Comparison of ENCODE assay signal across 27 mouse cellular contexts in the genomic region with DNA sequence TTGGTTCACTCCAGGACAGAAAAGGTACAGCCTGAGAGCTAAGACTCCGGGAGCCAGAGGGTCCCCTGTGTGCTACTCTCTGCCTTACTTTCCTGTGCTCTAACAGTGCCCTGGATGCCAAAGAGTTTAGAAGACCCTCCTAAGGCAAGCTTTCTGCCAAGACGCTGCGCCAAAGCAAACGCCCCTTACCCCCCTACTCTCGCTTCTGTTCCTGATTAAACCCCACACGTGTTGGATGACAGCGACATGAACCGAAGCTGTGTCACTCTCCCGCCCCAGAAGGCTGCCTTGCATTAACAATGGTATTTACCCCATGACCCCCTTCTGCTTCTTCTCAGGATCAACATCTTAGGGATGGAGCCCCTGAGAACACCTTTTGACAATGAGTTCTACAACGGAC. TPM values are rescaled to one million over a fixed set of nuclear protein-coding genes. Genes with fewer than 3 reads are reported as not detected.
DNase-seq lines count a peak whose midpoint lies in the region; ATAC-seq and TF ChIP-seq lines count a peak whose summit lies in the region.
"Had no signal": no experiment of that assay in that cellular context is flagged by ENCODE, and none has a peak within 500 bp of the region (broad histone marks: within the 10 kb centered on the region; RNA-seq: fewer than 3 reads in every experiment).

No protein-coding gene starts in this region.

- ATAC-seq in forebrain, postnatal 0 days = no peak
- ATAC-seq in embryonic facial prominence, embryonic 11.5 days (replicated peaks; ENCODE audit: insufficient number of reproducible peaks, low FRiP score, low TSS enrichment, low read depth) = no peak
- ATAC-seq in embryonic facial prominence, embryonic 14.5 days (ENCODE audit: low read depth) = no peak
- ATAC-seq in limb, embryonic 13.5 days (ENCODE audit: low FRiP score, low read depth) = no peak; the same call in 1 of the 2 replicates
- no peak for ATAC-seq in intestine, embryonic 16.5 days
- ATAC-seq: activated CD4-positive, CD25-positive, alpha-beta regulatory T cell, adult 4 months; forebrain, embryonic 13.5 days; intestine, postnatal 0 days; Patski had no signal

- H3K4me1 ChIP-seq in forebrain, embryonic 10.5 days = 0 out of 2 replicates have a peak, but pooled peaks cover 2% of the 10 kb centered on the region
- H3K4me1 ChIP-seq in forebrain, postnatal 0 days (ENCODE audit: insufficient read depth) = no peaks in the 10 kb centered on the region
- no peaks in the 10 kb centered on the region for H3K4me1 ChIP-seq in embryonic facial prominence, embryonic 11.5 days (ENCODE audit: control insufficient read depth, insufficient read depth, low read length)
- peaks cover 7% of the 10 kb centered on the region; the same call in 1 of the 2 replicates for H3K4me1 ChIP-seq in embryonic facial prominence, embryonic 14.5 days (ENCODE audit: control insufficient read depth, insufficient read depth, low read length)
- H3K4me1 ChIP-seq in limb, embryonic 13.5 days = peaks cover 11% of the 10 kb centered on the region
- H3K4me1 ChIP-seq in intestine, embryonic 16.5 days (ENCODE audit: control insufficient read depth, insufficient read depth, low read length) = no peaks in the 10 kb centered on the region
- H3K4me1 ChIP-seq: forebrain, embryonic 13.5 days; heart, embryonic 10.5 days; hindbrain, embryonic 15.5 days had no signal

- no peaks in the 10 kb centered on the region for H3K36me3 ChIP-seq in forebrain, embryonic 10.5 days (replicated peaks)
- H3K36me3 ChIP-seq in forebrain, postnatal 0 days (ENCODE audit: insufficient read depth) = no peaks in the 10 kb centered on the region
- no peaks in the 10 kb centered on the region for H3K36me3 ChIP-seq in embryonic facial prominence, embryonic 11.5 days (replicated peaks; ENCODE audit: control insufficient read depth, insufficient read depth, low read depth, low read length)
- H3K36me3 ChIP-seq in embryonic facial prominence, embryonic 14.5 days (ENCODE audit: control insufficient read depth, insufficient read depth, low read length) = no peaks in the 10 kb centered on the region
- no peaks in the 10 kb centered on the region for H3K36me3 ChIP-seq in limb, embryonic 13.5 days
- H3K36me3 ChIP-seq in intestine, embryonic 16.5 days (ENCODE audit: control insufficient read depth, insufficient read depth, low read length) = no peaks in the 10 kb centered on the region
- H3K36me3 ChIP-seq: heart, embryonic 10.5 days; hindbrain, embryonic 15.5 days had no signal

- intact Hi-C loops in left cerebral cortex, postnatal 36 days (cut with DNase I) = no loop called here

- no peak overlapping the region for H3K4me2 ChIP-seq in forebrain, postnatal 0 days (ENCODE audit: low read depth)
- no peak overlapping the region for H3K4me2 ChIP-seq in embryonic facial prominence, embryonic 11.5 days (ENCODE audit: low read depth, low read length)
- peak overlapping the region; percentile 42 for H3K4me2 ChIP-seq in embryonic facial prominence, embryonic 14.5 days (ENCODE audit: low read depth, low read length)
- H3K4me2 ChIP-seq in limb, embryonic 13.5 days (replicated peaks) = peak overlapping the region; percentile 28; the same call in 1 of the 2 replicates
- no peak overlapping the region for H3K4me2 ChIP-seq in intestine, embryonic 16.5 days (ENCODE audit: low read depth, low read length)
- H3K4me2 ChIP-seq: forebrain, embryonic 13.5 days; hindbrain, embryonic 15.5 days had no signal

- no peak for TF ChIP-seq CTCF in forebrain, postnatal 0 days (IDR thresholded peaks at IDR 0.05; ENCODE audit: low read depth)

- H3K4me3 ChIP-seq in forebrain, embryonic 10.5 days = no peak overlapping the region
- no peak overlapping the region for H3K4me3 ChIP-seq in forebrain, postnatal 0 days (ENCODE audit: low read depth, low read length)
- no peak overlapping the region for H3K4me3 ChIP-seq in embryonic facial prominence, embryonic 11.5 days (ENCODE audit: low read depth, low read length)
- no peak overlapping the region for H3K4me3 ChIP-seq in embryonic facial prominence, embryonic 14.5 days (ENCODE audit: low read depth, low read length)
- no peak overlapping the region for H3K4me3 ChIP-seq in limb, embryonic 13.5 days
- H3K4me3 ChIP-seq in intestine, embryonic 16.5 days (ENCODE audit: low read length) = no peak overlapping the region
- H3K4me3 ChIP-seq: forebrain, embryonic 13.5 days; heart, embryonic 10.5 days; hindbrain, embryonic 15.5 days had no signal

- 69% methylated on average over 10 of the region's 10 CpGs for WGBS in forebrain, embryonic 10.5 days
- WGBS in forebrain, postnatal 0 days = 81% methylated on average over 10 of the region's 10 CpGs
- WGBS in embryonic facial prominence, embryonic 11.5 days = 39% methylated on average over 10 of the region's 10 CpGs
- WGBS in embryonic facial prominence, embryonic 14.5 days = 37% methylated on average over 10 of the region's 10 CpGs
- 44% methylated on average over 10 of the region's 10 CpGs for whole genome bisulfite sequencing in limb, embryonic 13.5 days
- WGBS in intestine, embryonic 16.5 days = 80% methylated on average over 10 of the region's 10 CpGs

- H3K9ac ChIP-seq in forebrain, postnatal 0 days = no peak overlapping the region
- no peak overlapping the region for H3K9ac ChIP-seq in embryonic facial prominence, embryonic 11.5 days (replicated peaks; ENCODE audit: low read length)
- H3K9ac ChIP-seq in embryonic facial prominence, embryonic 14.5 days (ENCODE audit: low read depth, low read length) = no peak overlapping the region
- H3K9ac ChIP-seq in limb, embryonic 13.5 days = no peak overlapping the region
- no peak overlapping the region for H3K9ac ChIP-seq in intestine, embryonic 16.5 days (ENCODE audit: low read depth, low read length)
- H3K9ac ChIP-seq: forebrain, embryonic 13.5 days; hindbrain, embryonic 15.5 days had no signal

- H3K27me3 ChIP-seq in forebrain, embryonic 10.5 days (ENCODE audit: poor library complexity, severe bottlenecking) = no peaks in the 10 kb centered on the region
- H3K27me3 ChIP-seq in forebrain, postnatal 0 days (ENCODE audit: insufficient read depth, low read length) = no peaks in the 10 kb centered on the region
- no peaks in the 10 kb centered on the region for H3K27me3 ChIP-seq in embryonic facial prominence, embryonic 11.5 days (ENCODE audit: control insufficient read depth, insufficient read depth, low read length)
- H3K27me3 ChIP-seq in embryonic facial prominence, embryonic 14.5 days (replicated peaks; ENCODE audit: control insufficient read depth, insufficient read depth, low read length) = no peaks in the 10 kb centered on the region
- H3K27me3 ChIP-seq in limb, embryonic 13.5 days = no peaks in the 10 kb centered on the region
- no peaks in the 10 kb centered on the region for H3K27me3 ChIP-seq in intestine, embryonic 16.5 days (replicated peaks; ENCODE audit: control insufficient read depth, insufficient read depth, low read length)
- H3K27me3 ChIP-seq: CH12.LX; forebrain, embryonic 13.5 days; hindbrain, embryonic 15.5 days; Patski had no signal

- peak; percentile 17 for DNase-seq in forebrain, embryonic 10.5 days (ENCODE audit: extremely low spot score, low spot score)
- no peak for DNase-seq in forebrain, postnatal 0 days
- peak; percentile 60 for DNase-seq in embryonic facial prominence, embryonic 11.5 days (ENCODE audit: low spot score)
- DNase-seq in embryonic facial prominence, embryonic 14.5 days (ENCODE audit: low spot score) = peak; percentile 27
- DNase-seq in left cerebral cortex, postnatal 36 days (ENCODE audit: low spot score in 2 of 2) = no peak
- DNase-seq in cerebellum, postnatal 10 days = no peak
- DNase-seq: adrenal gland, adult 2 months; adrenal gland, postnatal 25 days; cerebellum, adult 18-20 months; cerebellum, adult 9-11 months; gastrocnemius, postnatal 36 days; heart, adult 18-20 months; heart, postnatal 10 days; kidney, adult 9 months had no signal

- no peak overlapping the region for H3K27ac ChIP-seq in forebrain, embryonic 10.5 days
- no peak overlapping the region for H3K27ac ChIP-seq in forebrain, postnatal 0 days (ENCODE audit: low read depth, low read length)
- H3K27ac ChIP-seq in embryonic facial prominence, embryonic 11.5 days (replicated peaks; ENCODE audit: low read depth, low read length) = no peak overlapping the region
- H3K27ac ChIP-seq in embryonic facial prominence, embryonic 14.5 days (replicated peaks; ENCODE audit: low read depth, low read length) = no peak overlapping the region
- no peak overlapping the region; the same call in 1 of the 2 replicates for H3K27ac ChIP-seq in limb, embryonic 13.5 days
- H3K27ac ChIP-seq in intestine, embryonic 16.5 days (ENCODE audit: low read length) = no peak overlapping the region
- H3K27ac ChIP-seq: forebrain, embryonic 13.5 days; heart, embryonic 10.5 days; hindbrain, embryonic 15.5 days had no signal

- no peaks in the 10 kb centered on the region for H3K9me3 ChIP-seq in forebrain, embryonic 10.5 days
- no peaks in the 10 kb centered on the region for H3K9me3 ChIP-seq in forebrain, postnatal 0 days (ENCODE audit: low read length)
- H3K9me3 ChIP-seq in embryonic facial prominence, embryonic 11.5 days (replicated peaks; ENCODE audit: control insufficient read depth, low read length) = no peaks in the 10 kb centered on the region
- H3K9me3 ChIP-seq in embryonic facial prominence, embryonic 14.5 days (ENCODE audit: control insufficient read depth, low read length) = no peaks in the 10 kb centered on the region
- no peaks in the 10 kb centered on the region for H3K9me3 ChIP-seq in limb, embryonic 13.5 days
- no peaks in the 10 kb centered on the region; the same call in 1 of the 2 replicates for H3K9me3 ChIP-seq in intestine, embryonic 16.5 days (ENCODE audit: control insufficient read depth, low read length)
- H3K9me3 ChIP-seq: forebrain, embryonic 13.5 days; heart, embryonic 10.5 days; hindbrain, embryonic 15.5 days had no signal

RNA-seq across cellular contexts. Expression of a gene that starts 21.9 kb away (rescaled TPM):
- not detected in 2 replicates for polyA plus RNA-seq in forebrain, embryonic 10.5 days (2016; fragmentation: Nextera tagmentation; extraction: Ambion mirVana)
- total RNA-seq in forebrain, postnatal 0 days (2014; rRNA removed) = not detected in 2 replicates
- polyA plus RNA-seq in forebrain, postnatal 0 days (2015; fragmentation: Nextera tagmentation; extraction: Ambion mirVana) = not detected in 2 replicates
- not detected in 2 replicates for polyA plus RNA-seq in embryonic facial prominence, embryonic 11.5 days (2014; fragmentation: Nextera tagmentation; extraction: Ambion mirVana)
- not detected in 2 replicates for polyA plus RNA-seq in embryonic facial prominence, embryonic 14.5 days (2014; fragmentation: Nextera tagmentation; extraction: Ambion mirVana)
- not detected in 2 replicates for polyA plus RNA-seq in limb, embryonic 13.5 days (2015; fragmentation: Nextera tagmentation; extraction: Ambion mirVana)
- 4.2 and 5.1 TPM in 2 replicates for polyA plus RNA-seq in intestine, embryonic 16.5 days (2015; fragmentation: Nextera tagmentation; extraction: Ambion mirVana)
- not detected for total RNA-seq in left cerebral cortex, postnatal 36 days (2021)
- total RNA-seq: adrenal gland, postnatal 25 days; CH12.LX; common myeloid progenitor, adult 5-6 weeks; gastrocnemius, adult 8-10 months; gastrocnemius, postnatal 36 days; heart, adult 18-20 months; heart, postnatal 10 days; hematopoietic stem cell, adult 5-6 weeks had no signal
- polyA plus RNA-seq: activated CD4-positive, CD25-positive, alpha-beta regulatory T cell, adult 4 months; adrenal gland, adult 2 months; forebrain, embryonic 13.5 days; heart, embryonic 10.5 days; heart, embryonic 14.5 days; hindbrain, embryonic 15.5 days; Patski had no signal

RNA-seq across cellular contexts. Expression of a gene that starts 55.7 kb away (rescaled TPM):
- 2.3 and 3.9 TPM in 2 replicates for polyA plus RNA-seq in forebrain, embryonic 10.5 days (2016; fragmentation: Nextera tagmentation; extraction: Ambion mirVana)
- 0.54 and 0.95 TPM in 2 replicates for total RNA-seq in forebrain, postnatal 0 days (2014; rRNA removed)
- polyA plus RNA-seq in forebrain, postnatal 0 days (2015; fragmentation: Nextera tagmentation; extraction: Ambion mirVana) = 1.9 and 2.2 TPM in 2 replicates
- 2.2 and 2.8 TPM in 2 replicates for polyA plus RNA-seq in embryonic facial prominence, embryonic 11.5 days (2014; fragmentation: Nextera tagmentation; extraction: Ambion mirVana)
- polyA plus RNA-seq in embryonic facial prominence, embryonic 14.5 days (2014; fragmentation: Nextera tagmentation; extraction: Ambion mirVana) = 7.5 and 11.0 TPM in 2 replicates
- 6.1 and 6.4 TPM in 2 replicates for polyA plus RNA-seq in limb, embryonic 13.5 days (2015; fragmentation: Nextera tagmentation; extraction: Ambion mirVana)
- polyA plus RNA-seq in intestine, embryonic 16.5 days (2015; fragmentation: Nextera tagmentation; extraction: Ambion mirVana) = 7.9 and 10.3 TPM in 2 replicates
- 1 to 10 TPM; 9.0 to 9.9 TPM for total RNA-seq in left cerebral cortex, postnatal 36 days (2021)

Comparison
In these comparisons a context has a peak if more than half of its experiments do, and no peak if none do; other contexts are left out.
1. DNase-seq: peak in forebrain, embryonic 10.5 days (single experiment), embryonic facial prominence, embryonic 11.5 days (single experiment) and embryonic facial prominence, embryonic 14.5 days (single experiment); none in forebrain, postnatal 0 days (single experiment), left cerebral cortex, postnatal 36 days (0 of 2) and cerebellum, postnatal 10 days (0 of 2).
2. H3K4me2 ChIP-seq: peak in embryonic facial prominence, embryonic 14.5 days (single experiment) and limb, embryonic 13.5 days (single experiment); none in forebrain, postnatal 0 days (single experiment), embryonic facial prominence, embryonic 11.5 days (single experiment) and intestine, embryonic 16.5 days (single experiment).